Mouse (Mus musculus) skeletal muscle tissue, adult 2 months (tissue): ENCODE data around the gene Rgs10.

Experiments used
- DNase-seq: peaks from one replicate; pipeline ENCODE4 v3.0.0-alpha.2; 2012; ENCODE audit warnings: low read depth, low spot score

Gene Rgs10

DNA sequence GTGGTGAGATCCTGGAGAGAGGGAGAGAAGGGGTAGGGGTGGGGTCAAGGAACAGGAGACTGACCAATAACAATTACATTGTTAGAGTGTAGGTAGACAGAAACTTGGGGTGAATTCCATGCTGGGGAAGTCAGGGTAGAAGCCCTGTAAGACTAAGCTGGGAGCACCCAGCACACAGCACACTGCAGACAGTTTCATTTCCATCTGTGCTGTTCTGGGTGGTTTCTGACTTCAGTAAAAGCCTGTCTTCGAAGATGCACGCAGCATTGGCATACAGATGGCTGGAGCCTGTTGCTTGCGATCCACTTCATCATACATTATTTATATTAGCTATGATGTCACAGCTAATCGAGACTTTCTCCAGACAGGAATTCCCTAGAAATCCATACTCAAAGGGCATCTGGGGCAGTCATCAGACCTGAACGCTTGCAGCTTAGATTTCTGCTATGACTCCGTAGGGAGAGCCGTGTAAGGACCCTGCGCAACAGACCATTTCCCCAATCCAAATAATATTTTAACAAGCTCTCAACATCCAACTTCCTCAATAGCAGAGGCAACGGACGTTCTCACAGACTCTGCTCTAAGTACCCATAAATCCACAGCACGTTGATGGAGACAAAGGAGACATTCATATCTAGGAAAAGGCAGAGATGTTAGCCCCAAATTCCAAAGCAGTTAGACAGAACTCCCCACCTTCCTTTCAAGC is 7.7 kb downstream of the Rgs10 start:
- DNase-seq, result no peak

DNA sequence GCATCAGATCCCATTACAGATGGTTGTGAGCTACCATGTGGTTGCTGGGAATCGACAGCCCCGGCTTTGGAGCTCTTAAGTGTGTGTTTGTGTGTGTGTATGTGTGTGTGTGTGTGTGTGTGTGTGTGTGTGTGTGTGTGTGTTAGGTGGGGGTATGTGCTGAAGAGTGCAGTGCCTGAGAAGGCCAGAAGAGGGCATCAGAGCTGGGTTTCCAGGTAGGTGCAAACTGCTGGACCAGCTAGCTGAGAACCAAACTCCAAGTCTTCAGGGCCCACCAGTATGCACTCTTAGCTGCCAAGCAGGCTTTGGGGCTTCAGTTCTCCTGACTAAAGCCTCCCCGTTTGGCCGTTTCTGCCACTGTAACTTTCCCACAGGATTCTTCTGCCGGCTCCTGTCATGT is 10.3 kb downstream of the Rgs10 start:
- no peak for DNase-seq

DNA sequence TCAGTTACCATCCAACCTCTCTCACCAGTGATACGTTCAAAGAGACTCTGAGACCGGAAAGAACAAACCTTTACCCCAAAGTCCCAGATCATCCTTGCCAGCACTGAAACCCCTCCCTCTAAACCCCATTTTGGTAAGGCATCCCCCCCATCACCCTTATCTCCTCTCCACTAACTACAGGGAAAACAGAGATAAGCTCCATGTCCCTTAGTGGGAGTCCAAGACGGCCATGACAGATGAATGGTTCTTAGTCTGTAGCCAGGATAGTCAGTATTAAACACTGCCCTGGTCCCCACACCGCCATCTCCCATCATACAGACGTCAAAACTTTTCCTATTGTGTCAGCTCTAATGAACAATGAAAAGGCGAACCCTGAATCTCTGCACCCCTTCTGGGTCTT is 14.6 kb downstream of the Rgs10 start:
- DNase-seq, result no peak

DNA sequence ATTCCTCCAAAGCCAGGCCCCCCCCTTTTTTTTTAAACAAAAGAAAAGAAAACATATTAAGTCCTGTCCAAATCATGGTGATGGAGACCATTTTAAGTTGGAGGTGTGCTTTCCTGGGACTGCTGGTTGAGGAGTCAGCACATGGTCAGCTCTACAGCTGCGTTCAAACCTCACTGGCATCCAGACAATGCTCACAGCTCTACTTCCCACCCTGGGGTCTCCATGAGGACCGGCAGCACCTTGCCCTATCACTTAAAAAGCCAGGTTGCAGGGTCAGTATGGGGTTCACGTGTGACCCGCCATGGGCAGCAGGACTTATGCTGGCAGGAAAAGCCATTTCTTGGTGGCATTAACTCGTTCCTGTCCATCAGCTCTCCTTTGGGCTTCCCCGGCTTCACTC is 15.0 kb downstream of the Rgs10 start:
- DNase-seq, result no peak

DNA sequence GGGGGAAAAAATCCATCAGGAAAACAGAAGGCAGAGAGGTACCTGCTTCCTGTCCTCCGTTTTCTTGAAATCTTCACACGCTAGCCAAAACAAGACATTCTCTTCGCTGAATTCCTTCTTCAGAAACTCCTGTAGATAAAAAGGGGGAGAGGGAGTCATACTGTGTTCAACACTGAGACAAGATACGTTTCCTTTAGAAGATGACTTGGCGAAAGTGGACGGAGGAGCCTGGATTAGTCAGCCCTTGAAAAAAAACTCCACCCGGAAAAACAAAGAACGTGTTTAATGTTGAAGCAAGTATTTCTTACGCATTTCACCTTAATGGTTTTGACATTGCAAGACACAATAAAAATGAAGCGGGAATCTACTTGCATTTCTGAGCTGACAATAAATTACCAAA is 15.4 kb downstream of the Rgs10 start:
- no peak for DNase-seq

DNA sequence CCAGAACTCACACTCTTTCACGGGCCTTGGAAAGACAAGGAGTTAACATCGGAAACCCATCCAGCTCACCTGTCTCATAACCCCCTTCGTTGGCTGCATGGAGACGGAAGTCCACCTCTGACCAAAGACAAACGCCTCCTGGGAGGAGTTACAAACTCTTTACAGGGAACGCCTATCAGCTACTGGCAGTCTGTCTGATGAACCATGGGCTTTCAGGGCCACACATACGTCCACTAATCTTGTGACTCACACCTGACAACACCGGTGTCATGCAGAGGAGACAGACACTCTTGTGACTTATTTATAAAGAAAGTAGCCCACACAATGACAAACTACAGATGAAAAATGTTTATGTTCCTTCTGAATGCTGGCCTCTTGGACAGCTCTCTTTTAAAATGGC is 16.0 kb downstream of the Rgs10 start:
- DNase-seq, result no peak

DNA sequence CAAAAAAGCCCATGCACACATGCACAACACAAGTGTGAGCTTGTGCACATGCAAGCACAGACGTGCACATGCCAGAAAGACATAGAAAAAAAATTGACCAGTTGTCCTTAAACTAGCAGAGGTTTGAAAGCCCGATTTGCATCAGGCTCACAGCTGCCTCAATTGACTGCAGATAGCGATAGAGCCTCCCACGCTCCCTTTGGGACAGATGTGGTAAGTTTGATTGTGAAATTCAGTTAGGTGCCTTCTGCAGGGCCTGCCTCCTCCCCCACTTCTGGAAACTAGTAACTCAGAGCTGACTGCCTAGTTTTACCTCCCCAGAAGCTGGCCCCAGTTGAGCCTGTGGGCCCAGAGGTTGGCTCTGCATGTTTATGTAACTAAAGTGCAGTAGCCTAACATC is 19.9 kb downstream of the Rgs10 start:
- DNase-seq, result no peak

DNA sequence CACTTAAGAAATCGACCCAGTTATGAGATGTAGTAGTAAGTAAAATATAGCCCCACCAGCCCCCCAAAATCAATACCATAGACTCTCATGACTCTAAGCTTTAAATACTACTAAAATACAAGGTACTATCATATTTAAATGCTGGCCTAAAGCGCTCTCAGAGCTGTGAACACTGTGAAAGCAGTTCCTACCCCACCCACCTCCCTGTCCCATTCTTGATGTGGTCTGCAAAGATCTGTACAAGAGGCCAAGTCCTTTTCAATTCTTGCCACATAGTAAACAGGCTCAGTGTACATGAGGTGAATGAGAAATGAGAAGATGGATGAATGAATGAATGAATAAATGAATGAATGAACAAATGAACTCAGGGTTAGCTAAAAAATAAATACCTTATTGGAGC is 21.5 kb downstream of the Rgs10 start:
- no peak for DNase-seq

DNA sequence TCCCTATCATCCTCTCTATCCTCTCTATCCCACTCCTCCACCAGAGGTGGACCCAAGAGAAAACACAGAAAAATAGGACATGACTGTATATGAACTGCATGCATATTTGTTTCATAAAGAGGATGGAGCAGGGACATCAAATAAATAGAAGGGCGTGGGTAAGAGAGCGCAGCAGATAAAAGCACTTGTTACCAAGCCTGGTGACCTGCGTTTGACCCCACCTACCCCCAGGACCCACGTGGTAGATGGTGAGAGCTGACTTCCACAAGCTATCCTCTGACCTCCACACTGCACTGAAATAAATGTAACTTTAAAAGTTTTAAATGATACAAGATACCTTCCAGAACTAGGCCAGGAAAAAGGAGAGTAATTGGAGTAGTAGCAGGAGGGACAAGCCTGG is 24.8 kb downstream of the Rgs10 start:
- DNase-seq, result no peak

DNA sequence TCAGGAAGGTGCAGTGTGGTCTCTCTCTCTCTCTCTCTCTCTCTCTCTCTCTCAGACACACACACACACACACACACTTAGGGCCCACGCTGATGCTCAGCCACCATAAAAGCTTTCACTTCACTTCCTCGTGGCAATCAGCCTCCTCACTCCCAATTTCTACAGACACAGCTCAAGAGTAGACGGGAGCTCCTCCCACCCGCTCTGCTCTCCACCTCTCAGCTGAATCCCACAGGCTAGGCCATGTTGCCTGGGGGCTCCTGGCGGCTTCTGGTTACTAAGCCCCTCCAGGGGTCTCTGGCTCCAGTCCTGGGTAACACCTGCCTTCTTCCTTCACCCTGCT is 25.6 kb downstream of the Rgs10 start:
- no peak for DNase-seq

DNA sequence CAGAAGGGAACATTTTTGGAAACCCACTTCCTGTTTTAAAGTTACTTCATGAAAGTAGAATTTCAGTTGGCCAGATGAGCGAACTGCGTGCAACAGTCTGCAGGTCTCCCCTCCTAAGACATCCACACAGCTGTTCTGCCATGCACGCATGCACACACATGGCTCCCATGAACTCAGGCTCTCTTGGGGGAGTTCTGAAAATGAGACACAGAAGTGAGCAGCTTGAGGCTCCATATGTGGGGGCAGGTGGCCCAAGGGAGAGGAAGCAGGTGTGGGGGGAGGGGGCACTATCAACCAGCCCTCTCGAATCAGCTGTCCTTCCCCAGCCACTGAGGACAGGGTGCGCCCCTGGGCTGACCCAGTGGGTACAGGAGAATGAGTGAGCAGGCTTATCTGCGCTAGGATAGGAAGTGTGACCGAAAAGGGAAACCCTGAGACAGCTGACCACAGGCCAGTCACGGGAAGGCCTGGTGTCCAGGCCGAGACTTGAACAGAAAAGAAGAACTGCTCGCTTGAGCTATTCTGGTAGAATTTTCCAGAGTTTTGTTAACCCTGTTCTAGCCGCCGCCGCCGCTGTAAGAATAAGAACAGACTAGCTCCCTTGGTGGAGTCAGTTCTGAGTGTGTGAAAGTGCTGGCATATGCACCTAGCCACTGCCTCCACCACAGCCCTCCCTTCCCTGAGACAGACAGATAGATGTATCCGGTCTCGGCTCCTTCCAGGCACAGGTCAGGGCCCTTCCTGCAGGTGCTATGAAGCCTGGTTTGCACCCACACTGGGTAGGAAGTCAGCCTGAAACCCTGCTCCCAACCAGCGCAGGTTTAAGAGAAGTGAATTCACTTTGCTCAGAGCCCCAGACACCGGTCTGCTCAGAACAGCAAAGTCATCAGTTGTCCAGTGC is 26.2 kb downstream of the Rgs10 start:
- DNase-seq, result peak; percentile 50

DNA sequence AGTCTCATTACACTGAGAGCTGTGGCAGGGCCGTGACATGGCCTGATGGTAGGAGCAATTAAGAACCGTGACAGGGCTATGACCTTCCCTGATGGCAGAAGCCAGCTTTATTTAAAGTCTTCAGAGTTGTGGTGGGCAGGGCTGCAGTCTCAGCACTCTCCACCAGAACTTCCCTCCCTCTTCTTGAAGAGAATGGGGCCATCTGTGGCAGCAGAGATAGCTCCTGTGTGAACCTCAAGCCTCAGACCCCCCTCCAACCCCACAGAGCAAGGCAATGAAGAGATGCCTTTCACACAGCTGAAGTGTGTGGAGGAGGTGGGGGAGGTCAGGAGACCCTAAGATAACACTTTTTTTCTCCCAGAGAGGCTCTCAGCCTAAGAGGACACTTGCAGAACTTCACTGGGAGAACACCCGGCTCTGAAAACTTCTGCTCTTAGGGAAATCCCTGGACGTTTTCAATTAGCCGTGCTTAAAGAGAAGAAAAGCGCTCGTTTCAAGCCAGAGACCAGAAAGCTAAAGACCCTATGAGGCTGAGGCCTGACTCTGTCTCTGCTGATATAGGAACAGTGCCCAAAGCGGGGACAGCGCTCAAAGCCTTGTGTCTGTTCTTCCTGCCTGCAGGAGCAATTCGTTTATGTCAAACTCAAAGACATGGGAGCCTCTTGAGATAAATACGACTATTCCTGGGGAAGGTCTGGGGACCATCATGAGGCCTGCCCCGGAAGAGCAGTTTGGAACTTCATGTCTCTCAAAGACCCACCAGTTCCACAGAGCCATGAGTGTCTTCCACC is 27.1 kb downstream of the Rgs10 start:
- no peak for DNase-seq

DNA sequence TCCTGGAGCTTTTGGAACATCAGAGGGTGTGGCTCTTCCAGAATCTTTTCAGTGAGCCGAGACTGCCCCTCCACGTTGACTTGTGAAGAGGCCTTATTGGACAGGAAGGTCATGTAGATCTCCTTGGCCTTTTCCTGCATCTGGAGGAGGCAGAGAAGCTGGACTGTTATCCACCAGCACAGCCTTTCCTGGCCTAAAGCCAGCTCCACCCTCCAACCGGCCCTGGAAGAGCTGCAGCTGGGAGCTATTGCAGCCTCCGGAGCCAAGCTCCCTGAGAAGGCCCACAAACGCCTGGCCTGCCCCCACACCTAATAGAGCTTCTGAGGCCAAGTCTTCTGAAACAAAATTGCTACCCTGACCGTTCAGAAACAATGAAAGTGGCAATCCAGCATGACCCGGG is 29.6 kb downstream of the Rgs10 start:
- peak; percentile 76 for DNase-seq

DNA sequence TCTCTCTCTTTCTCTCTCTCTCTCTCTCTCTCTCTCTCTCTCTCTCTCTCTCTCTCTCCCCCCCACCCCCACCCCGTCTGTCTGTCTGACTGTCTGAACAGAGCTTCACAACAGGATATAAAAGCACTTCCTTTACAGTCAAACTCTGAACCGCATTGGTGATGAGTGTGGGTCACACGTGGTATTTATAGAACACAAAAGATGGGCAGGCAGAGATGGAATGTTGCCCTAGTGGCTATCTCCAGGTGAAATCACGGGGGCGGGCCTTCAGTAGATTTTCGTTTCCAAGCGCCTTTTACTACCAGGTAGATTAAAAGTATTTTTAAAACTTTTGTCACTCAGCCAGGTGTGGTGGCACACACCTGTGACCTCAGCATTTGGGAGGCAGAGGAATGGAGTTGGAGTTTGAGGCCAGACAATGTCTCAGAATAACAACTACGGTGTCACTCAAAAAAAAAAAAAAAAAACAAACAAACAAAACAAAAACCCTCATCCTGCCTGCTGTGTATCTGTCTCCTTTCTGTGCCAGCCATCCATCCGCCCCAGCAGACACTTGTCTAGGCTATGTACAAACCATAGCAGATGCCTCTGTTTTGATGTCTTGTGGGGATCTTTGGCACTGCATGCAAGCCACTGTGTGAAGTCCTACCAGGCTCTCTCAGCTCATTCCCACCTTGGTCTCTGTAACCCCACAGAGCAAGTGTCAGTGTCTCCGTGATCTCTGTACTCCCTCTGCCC is 34.7 kb downstream of the Rgs10 start:
- DNase-seq, result no peak

DNA sequence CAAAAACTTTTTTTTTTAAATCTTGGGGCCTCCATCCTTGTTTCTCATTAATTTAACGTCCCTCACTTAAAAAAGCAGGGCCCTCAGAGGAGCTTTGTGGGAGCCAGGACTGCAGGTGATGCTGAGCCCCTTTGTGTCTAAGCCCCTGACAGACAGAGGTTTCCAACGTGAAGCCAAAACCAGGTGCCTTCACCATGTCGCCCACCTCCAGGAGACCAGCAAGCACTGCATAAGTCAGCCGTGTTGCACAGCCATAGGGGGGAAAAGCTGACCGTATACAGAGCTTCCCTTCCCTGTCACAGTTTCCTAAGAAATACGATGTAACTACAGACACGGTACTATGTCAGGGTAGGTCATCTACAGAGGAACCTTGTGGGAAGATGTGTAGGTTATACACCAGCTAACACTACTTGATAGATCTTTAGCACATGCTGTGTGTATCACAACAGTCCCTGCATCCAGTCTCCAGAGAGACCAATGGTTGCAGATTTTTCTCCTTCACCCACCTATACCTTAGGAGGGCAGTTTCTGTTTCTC is 35.3 kb downstream of the Rgs10 start:
- no peak for DNase-seq

DNA sequence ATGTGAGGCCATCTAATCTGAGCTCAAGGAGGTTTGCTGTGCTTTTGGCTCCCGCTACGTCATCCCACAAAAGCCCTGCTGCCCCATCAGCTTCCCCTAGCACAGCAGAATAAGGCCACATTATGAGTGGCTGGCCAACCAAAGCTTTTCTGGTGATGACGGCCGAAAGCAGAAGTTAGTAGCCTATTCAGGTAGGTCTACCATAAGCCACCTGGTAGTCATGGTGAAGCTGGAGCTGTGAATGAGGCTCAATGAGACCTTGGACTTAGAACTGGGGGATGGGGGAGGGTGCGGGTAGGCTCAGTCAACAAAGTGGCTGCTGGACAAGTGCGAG is 36.1 kb downstream of the Rgs10 start:
- DNase-seq, result no peak

DNA sequence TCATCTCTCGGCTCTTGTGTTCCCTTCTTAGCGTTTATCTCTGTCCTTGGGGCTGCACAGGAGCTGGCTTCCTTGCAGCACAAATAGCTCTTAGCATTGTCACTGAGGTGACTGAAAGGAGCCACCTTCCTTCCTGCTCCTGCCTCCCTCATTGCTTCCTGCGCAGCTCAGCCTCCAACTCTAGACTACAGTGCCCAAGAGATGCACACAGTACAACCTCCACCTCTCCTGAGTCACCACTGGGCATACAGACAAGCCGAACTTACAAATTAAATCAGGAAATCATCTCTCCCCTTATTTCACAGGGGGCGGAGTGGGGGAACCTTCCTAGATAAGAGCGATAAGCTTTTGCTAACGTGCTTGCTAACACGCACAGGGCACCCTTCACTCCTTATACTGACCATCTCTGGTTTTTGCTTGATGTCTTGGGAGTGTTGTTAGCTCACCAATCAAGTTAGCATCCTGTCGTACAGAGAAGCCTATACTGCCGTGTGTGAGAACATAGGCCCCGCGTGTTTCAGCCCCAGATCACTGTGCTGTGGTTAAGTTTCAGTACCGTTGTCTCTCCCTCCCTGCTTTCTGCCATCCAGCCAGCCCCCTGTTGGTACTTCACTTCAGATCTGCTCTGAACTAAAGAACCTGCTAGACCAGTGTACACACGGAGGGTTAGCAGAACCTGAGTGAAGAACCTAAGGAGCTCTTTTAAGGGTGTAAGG is 36.6 kb downstream of the Rgs10 start:
- DNase-seq, result no peak

DNA sequence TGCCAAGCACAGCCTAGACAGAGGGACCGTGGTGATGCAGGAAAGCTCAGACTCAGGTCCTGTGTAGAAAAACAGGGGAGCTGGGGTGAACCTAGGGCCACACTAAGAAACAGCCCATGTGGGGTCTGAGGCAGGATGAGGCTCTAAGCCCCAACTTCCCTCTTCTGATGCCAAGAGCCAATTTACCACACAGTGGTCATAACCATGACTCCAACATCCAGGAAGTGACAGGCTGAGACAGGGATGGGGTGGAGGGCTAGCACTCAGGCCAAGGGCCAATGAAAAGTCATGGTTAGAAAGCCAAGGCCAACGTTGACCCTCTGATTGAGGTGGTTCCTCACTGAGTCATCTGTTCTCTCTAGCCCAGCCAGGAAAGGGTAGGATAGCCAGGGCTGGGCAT is 37.6 kb downstream of the Rgs10 start:
- DNase-seq, result no peak

DNA sequence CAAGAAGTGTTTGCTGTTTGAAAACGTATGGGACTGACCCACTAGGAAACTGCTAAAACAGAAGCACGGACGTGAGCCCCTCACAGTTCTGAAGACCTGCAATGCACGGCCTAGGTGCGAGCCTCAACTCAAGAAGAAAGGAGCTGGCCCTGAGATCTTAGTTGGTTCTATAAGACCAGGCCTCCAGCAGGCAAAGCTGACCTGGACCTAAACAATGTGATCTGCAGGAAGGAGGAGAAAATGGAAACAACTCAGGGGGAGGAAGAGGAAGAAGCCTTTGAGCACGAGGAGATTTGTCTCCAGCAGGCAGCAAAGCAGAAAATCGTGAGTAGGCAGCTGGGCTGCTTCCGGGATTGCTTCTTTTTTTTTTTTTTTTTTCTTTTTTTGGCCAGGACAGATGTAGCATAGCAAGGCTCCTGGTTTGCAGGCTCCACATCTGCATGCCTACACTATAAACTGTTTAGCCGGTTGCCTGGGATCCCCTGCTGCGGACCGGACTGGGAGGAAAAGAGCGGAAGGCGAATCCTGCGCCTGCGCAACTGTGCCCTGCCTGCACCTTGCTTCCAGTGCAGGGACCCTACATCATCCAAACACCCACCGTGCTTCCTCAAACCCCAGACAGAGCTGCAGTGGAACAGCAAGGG is 39.3 kb downstream of the Rgs10 start:
- DNase-seq, result peak; percentile 38

DNA sequence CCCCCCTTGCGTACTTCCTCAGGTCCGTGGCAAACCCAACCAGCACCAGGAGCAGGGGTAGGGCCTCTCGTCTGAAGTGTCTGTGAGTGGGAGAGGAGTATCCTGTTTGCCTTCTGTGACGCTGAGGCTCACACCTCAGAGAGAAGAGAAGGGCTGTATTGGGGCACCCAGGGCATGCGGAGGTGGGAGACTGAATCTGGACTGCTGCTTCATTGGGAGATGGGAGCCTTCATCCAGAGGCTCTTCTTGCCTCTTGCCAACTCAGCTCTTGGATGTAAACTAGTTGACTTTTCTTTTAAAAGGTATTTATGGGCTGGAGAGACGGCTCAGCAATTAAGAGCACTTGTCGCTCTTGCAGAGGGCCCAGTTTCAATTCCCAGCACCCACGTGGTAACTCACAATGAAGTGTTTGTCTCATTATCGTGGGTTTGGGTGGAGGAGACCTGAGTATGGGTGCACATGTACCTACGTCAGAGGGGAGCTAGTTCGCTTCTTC is 42.3 kb downstream of the Rgs10 start:
- no peak for DNase-seq
